Mouse (Mus musculus) limb, embryonic 14.5 days (tissue): Measurements from ENCODE around the gene Tal1. TPM values are rescaled to one million over a fixed set of nuclear protein-coding genes. Genes with fewer than 3 reads are reported as not detected.
A peak's percentile ranks its signal among the peaks of the same experiment; 100 is the strongest.

Source experiments
- ATAC-seq: fragments of 200-750 bp; cut with Nextera tagmentation; 2 replicates; pipeline ENCODE4 v1.8.0; 2017; ENCODE audit warnings: low read depth, moderate number of reproducible peaks, moderate TSS enrichment; ENCODE audit not compliant: low FRiP score
- DNase-seq: peaks from one replicate; pipeline ENCODE4 v3.0.0-alpha.2; 2015; ENCODE audit warnings: low spot score
- H3K27ac ChIP-seq: fragments of 300-500 bp; sonication (generic); replicated peaks from 2 replicates; pipeline ENCODE4 v1.5.1; 2014; ENCODE audit warnings: low read depth, mild to moderate bottlenecking, low read length, moderate library complexity, mixed read lengths
- H3K27me3 ChIP-seq: fragments of 300-500 bp; sonication (generic); 2 replicates; pipeline ENCODE4 v1.6.1; 2014; ENCODE audit warnings: low read length, mixed read lengths; ENCODE audit not compliant: control insufficient read depth, insufficient read depth
- H3K36me3 ChIP-seq: fragments of 300-500 bp; sonication (generic); 2 replicates; pipeline ENCODE4 v1.6.1; 2014; ENCODE audit warnings: mild to moderate bottlenecking, low read length, moderate library complexity, mixed read lengths; ENCODE audit not compliant: control insufficient read depth, insufficient read depth
- H3K4me1 ChIP-seq: fragments of 300-500 bp; sonication (generic); 2 replicates; pipeline ENCODE4 v1.6.1; 2014; ENCODE audit warnings: antibody characterized with exemption, low read length, mixed read lengths; ENCODE audit not compliant: control insufficient read depth, insufficient read depth
- H3K4me2 ChIP-seq: fragments of 300-500 bp; sonication (generic); replicated peaks from 2 replicates; pipeline ENCODE4 v1.6.1; 2014; ENCODE audit warnings: low read depth, mild to moderate bottlenecking, low read length, moderate library complexity; ENCODE audit not compliant: severe bottlenecking
- H3K4me3 ChIP-seq: fragments of 300-500 bp; sonication (generic); replicated peaks from 2 replicates; pipeline ENCODE4 v1.5.1; 2014; ENCODE audit warnings: low read length
- H3K9ac ChIP-seq: fragments of 300-500 bp; sonication (generic); 2 replicates; pipeline ENCODE4 v1.6.1; 2014; ENCODE audit warnings: mild to moderate bottlenecking, low read depth, low read length, moderate library complexity; ENCODE audit not compliant: severe bottlenecking
- H3K9me3 ChIP-seq: fragments of 300-500 bp; sonication (generic); 2 replicates; pipeline ENCODE4 v1.6.1; 2016; ENCODE audit warnings: low read length; ENCODE audit not compliant: control insufficient read depth
- POLR2A ChIP-seq: fragments of 200-500 bp; IDR thresholded peaks from 2 replicates; pipeline ENCODE4 v1.8.0; 2012; ENCODE audit warnings: inconsistent platforms, mild to moderate bottlenecking, moderate library complexity, borderline replicate concordance; ENCODE audit not compliant: insufficient read depth, insufficient read length; ENCODE audit errors: extremely low read depth
- WGBS: fragments of 180-500 bp; shearing (Covaris S2); extraction: QIAGEN DNeasy Blood & Tissue Kit; methylation state at CpG from one replicate; pipeline ENCODE4 v1.1.7; 2014; 5-methylcytosine and 5-hydroxymethylcytosine counted together
- polyA plus RNA-seq, 2 experiments: library from polyadenylated mRNA; depleted of rRNA in 1 of 2; stranded (reverse) in 1 of 2; unstranded in 1 of 2; fragments of >200 nt; fragmentation: Nextera tagmentation in 1 of 2; extraction: Ambion mirVana in 1 of 2; gene quantifications; 2 replicates each; pipeline versions ENCODE4 v1.2.1 to v1.2.3; 2012 to 2014

The Tal1 gene
- polyA plus RNA-seq, 2 experiments, result 1.7 to 3.4 TPM

DNA sequence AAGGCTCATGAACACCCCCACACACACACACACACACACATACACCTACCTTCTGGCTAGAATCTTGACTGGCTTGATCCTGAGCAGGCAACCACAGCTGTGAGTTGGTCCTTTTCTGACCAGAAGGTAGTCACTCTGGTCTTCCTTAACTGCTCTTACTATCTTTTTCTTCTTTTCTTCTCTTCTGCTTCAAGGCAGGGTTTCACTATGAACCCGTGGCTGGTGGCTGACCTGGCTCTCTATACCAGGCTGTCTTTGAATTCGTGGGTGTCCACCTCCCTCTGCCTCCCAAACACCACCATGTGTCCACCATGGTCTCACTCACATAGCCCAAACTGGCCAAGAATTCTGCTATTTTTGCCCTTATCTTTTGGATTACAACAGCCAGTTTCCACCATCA lies 1.2 kb upstream of the Tal1 start:
- no peak overlapping the region for H3K4me3 ChIP-seq
- H3K9ac ChIP-seq, result no peak overlapping the region
- ATAC-seq (no peak), DNase-seq (no peak)
- H3K36me3 ChIP-seq, result no peaks in the 10 kb centered on the region
- peaks cover 15% of the 10 kb centered on the region for H3K4me1 ChIP-seq
- H3K9me3 ChIP-seq, result no peaks in the 10 kb centered on the region
- no peak for TF ChIP-seq POLR2A
- WGBS, result 9% methylated on average over 2 of the region's 2 CpGs
- peaks cover 96% of the 10 kb centered on the region for H3K27me3 ChIP-seq
- H3K27ac ChIP-seq, result no peak overlapping the region
- no peak overlapping the region for H3K4me2 ChIP-seq

DNA sequence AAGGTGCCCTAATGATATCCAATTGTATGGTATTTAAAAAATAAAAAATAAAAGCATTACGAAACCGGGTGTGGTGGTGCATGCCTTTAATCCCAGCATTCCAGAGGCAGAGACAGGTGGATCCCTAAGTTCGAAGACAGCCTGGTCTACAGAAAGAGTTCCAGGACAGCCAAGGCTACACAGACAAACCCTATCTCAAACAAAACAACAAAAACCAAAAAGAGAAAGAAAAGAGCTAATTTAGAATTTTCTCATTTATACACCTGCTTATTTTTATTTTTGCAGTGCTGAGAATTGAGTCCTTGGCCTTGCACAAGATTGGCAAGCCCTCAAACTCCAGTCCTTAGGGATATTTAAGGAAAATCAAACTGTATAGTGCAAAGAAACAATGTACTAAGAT lies 535 bp upstream of the Tal1 start:
- no peak for ATAC-seq
- no peak overlapping the region for H3K4me3 ChIP-seq
- H3K9me3 ChIP-seq, result no peaks in the 10 kb centered on the region
- no peaks in the 10 kb centered on the region for H3K36me3 ChIP-seq
- H3K9ac ChIP-seq, result no peak overlapping the region
- no peak for DNase-seq
- no peak for TF ChIP-seq POLR2A
- 15% methylated on average over 3 of the region's 3 CpGs for WGBS
- H3K4me1 ChIP-seq, result peaks cover 15% of the 10 kb centered on the region
- no peak overlapping the region for H3K4me2 ChIP-seq
- peaks cover 96% of the 10 kb centered on the region for H3K27me3 ChIP-seq
- no peak overlapping the region for H3K27ac ChIP-seq

GRCm38 (mm10) chr4:115056921-115057673 lies 871 bp downstream of the Tal1 start:
- Histone ChIP-seq H3K4me3 (peak overlapping the region; percentile 36), H3K4me1 (peaks cover 15% of the 10 kb centered on the region), H3K9ac (peak overlapping the region; percentile 40; the same call in 1 of the 2 replicates), H3K27ac (no peak overlapping the region), H3K4me2 (peak overlapping the region; percentile 55), H3K36me3 (no peaks in the 10 kb centered on the region), H3K27me3 (peaks cover 96% of the 10 kb centered on the region), H3K9me3 (no peaks in the 10 kb centered on the region)
- under 1% methylated on average over 46 of the region's 48 CpGs for WGBS
- peak; percentile 61 for ATAC-seq
- TF ChIP-seq POLR2A, result no peak
- DNase-seq, result no peak

GRCm38 (mm10) chr4:115057674-115058316 lies 1.6 kb downstream of the Tal1 start:
- Histone ChIP-seq H3K36me3 (no peaks in the 10 kb centered on the region), H3K27ac (no peak overlapping the region), H3K27me3 (peaks cover 96% of the 10 kb centered on the region), H3K9me3 (no peaks in the 10 kb centered on the region), H3K4me2 (peak overlapping the region; percentile 55; the same call in 1 of the 2 replicates), H3K9ac (no peak overlapping the region), H3K4me3 (peak overlapping the region; percentile 36), H3K4me1 (peaks cover 17% of the 10 kb centered on the region)
- no peak for TF ChIP-seq POLR2A
- DNase-seq, result no peak
- no peak for ATAC-seq
- WGBS, result 1% methylated on average over 33 of the region's 33 CpGs

DNA sequence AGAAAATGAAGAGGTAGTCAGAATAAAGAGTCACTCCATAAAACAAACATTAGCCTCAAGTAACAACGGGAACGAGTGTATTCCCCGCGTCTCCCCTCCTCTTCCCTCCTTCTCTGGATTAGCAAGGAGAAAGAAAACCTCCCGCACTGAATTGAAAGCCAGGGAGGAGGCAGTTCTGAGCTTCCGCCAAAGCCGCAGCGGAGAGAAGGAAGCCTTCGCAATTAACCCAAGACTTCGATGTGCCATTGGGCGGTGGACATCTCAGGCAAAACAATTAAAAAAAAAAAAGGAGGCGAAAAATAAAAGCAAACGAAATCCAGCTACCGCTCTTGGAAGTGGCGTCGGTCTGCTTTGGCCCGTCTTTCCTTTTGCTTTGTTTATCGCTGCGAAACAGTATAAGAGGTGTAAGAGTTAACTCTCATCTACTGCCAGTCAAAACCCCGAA lies 2.1 kb downstream of the Tal1 start:
- no peak for DNase-seq

More for the DNA sequence above, 2.1 kb downstream of the Tal1 start:
- ATAC-seq, result no peak
- peaks cover 98% of the 10 kb centered on the region for H3K27me3 ChIP-seq
- H3K4me2 ChIP-seq, result 0 out of 2 replicates have a peak overlapping the region, but pooled peaks have one; percentile 14
- no peaks in the 10 kb centered on the region for H3K9me3 ChIP-seq
- 0 out of 2 replicates have a peak overlapping the region, but pooled peaks have one; percentile 1 for H3K4me3 ChIP-seq
- no peaks in the 10 kb centered on the region for H3K36me3 ChIP-seq
- WGBS, result 1% methylated on average over 20 of the region's 20 CpGs
- no peak for TF ChIP-seq POLR2A
- no peak overlapping the region for H3K9ac ChIP-seq
- H3K4me1 ChIP-seq, result peaks cover 15% of the 10 kb centered on the region
- no peak overlapping the region for H3K27ac ChIP-seq
